Mouse (Mus musculus) kidney, adult 2 months (tissue): ENCODE results near the gene Tanc1.

Experiments used
- CTCF ChIP-seq: fragments of 200-500 bp; conservative IDR thresholded peaks from 2 replicates; pipeline ENCODE4 v1.5.1; 2011; ENCODE audit warnings: low read depth, mild to moderate bottlenecking, control low read depth, low read length, moderate library complexity, mixed read lengths; ENCODE audit not compliant: insufficient read depth, insufficient read length
- POLR2A ChIP-seq: fragments of 200-500 bp; IDR thresholded peaks from one replicate; pipeline ENCODE4 v1.6.1; 2011; ENCODE audit warnings: low read depth, low read length, control low read depth

- TF ChIP-seq POLR2A (no peak), CTCF (no peak)
Measured at GRCm38 (mm10) chr2:59714992-59715391, 103.2 kb downstream of the Tanc1 start.
